Comparison of ENCODE assay signal across 8 mouse cellular contexts in genomic region chr1:92099502-92099901, GRCm38 (mm10).
DNase-seq lines count a peak whose midpoint lies in the region; ATAC-seq and TF ChIP-seq lines count a peak whose summit lies in the region.
"Had no signal": no experiment of that assay in that cellular context is flagged by ENCODE, and none has a peak within 500 bp of the region (broad histone marks: within the 10 kb centered on the region; RNA-seq: fewer than 3 reads in every experiment).

No protein-coding gene starts in this region.

- TF ChIP-seq POLR2A in limb, embryonic 14.5 days (IDR thresholded peaks at IDR 0.05; ENCODE audit: borderline replicate concordance, extremely low read depth, insufficient read depth, insufficient read length): no peak

- H3K9me3 ChIP-seq in limb, embryonic 14.5 days (ENCODE audit: control insufficient read depth, low read length): no peaks in the 10 kb centered on the region
- no peaks in the 10 kb centered on the region for H3K9me3 ChIP-seq in limb, embryonic 10.5 days (replicated peaks)
- H3K9me3 ChIP-seq in intestine, embryonic 15.5 days: no peaks in the 10 kb centered on the region
- H3K9me3 ChIP-seq in midbrain, embryonic 13.5 days: no peaks in the 10 kb centered on the region
- H3K9me3 ChIP-seq: liver, embryonic 13.5 days had no signal

- H3K4me3 ChIP-seq in limb, embryonic 14.5 days (replicated peaks; ENCODE audit: low read length): no peak overlapping the region
- H3K4me3 ChIP-seq in limb, embryonic 10.5 days: no peak overlapping the region
- H3K4me3 ChIP-seq in intestine, embryonic 15.5 days (replicated peaks): no peak overlapping the region
- no peak overlapping the region for H3K4me3 ChIP-seq in midbrain, embryonic 13.5 days (replicated peaks)
- H3K4me3 ChIP-seq: liver, embryonic 13.5 days had no signal

- no peak overlapping the region for H3K4me2 ChIP-seq in limb, embryonic 14.5 days (replicated peaks; ENCODE audit: low read depth, low read length, severe bottlenecking)
- H3K4me2 ChIP-seq in intestine, embryonic 15.5 days (replicated peaks): no peak overlapping the region
- no peak overlapping the region for H3K4me2 ChIP-seq in midbrain, embryonic 13.5 days (replicated peaks)
- H3K4me2 ChIP-seq: liver, embryonic 13.5 days had no signal

- no peaks in the 10 kb centered on the region for H3K36me3 ChIP-seq in limb, embryonic 14.5 days (ENCODE audit: control insufficient read depth, insufficient read depth, low read length)
- no peaks in the 10 kb centered on the region for H3K36me3 ChIP-seq in limb, embryonic 10.5 days
- H3K36me3 ChIP-seq in intestine, embryonic 15.5 days: no peaks in the 10 kb centered on the region
- H3K36me3 ChIP-seq in midbrain, embryonic 13.5 days: no peaks in the 10 kb centered on the region
- H3K36me3 ChIP-seq: liver, embryonic 13.5 days had no signal

- ATAC-seq in limb, embryonic 14.5 days (ENCODE audit: low FRiP score, low read depth): peak; percentile 76
- no peak for ATAC-seq in intestine, embryonic 15.5 days
- no peak for ATAC-seq in midbrain, embryonic 13.5 days

- no peak overlapping the region for H3K27ac ChIP-seq in limb, embryonic 14.5 days (replicated peaks; ENCODE audit: low read depth, low read length)
- H3K27ac ChIP-seq in limb, embryonic 10.5 days: no peak overlapping the region
- no peak overlapping the region for H3K27ac ChIP-seq in intestine, embryonic 15.5 days
- H3K27ac ChIP-seq in midbrain, embryonic 13.5 days: no peak overlapping the region
- H3K27ac ChIP-seq: liver, embryonic 13.5 days had no signal

- 0 out of 2 replicates have a peak, but pooled peaks cover 2% of the 10 kb centered on the region for H3K4me1 ChIP-seq in limb, embryonic 14.5 days (ENCODE audit: control insufficient read depth, insufficient read depth, low read length)
- H3K4me1 ChIP-seq in limb, embryonic 10.5 days: peaks cover 15% of the 10 kb centered on the region
- H3K4me1 ChIP-seq in intestine, embryonic 15.5 days (replicated peaks): 0 out of 2 replicates have a peak, but pooled peaks cover 7% of the 10 kb centered on the region
- H3K4me1 ChIP-seq in midbrain, embryonic 13.5 days (replicated peaks): peaks cover 15% of the 10 kb centered on the region

- DNase-seq in limb, embryonic 14.5 days (ENCODE audit: low spot score): peak; percentile 25
- DNase-seq in limb, embryonic 10.5 days (ENCODE audit: low spot score): no peak
- peak; percentile 77 for DNase-seq in adrenal gland, adult 8-10 months
- peak; percentile 90 for DNase-seq in gastrocnemius, adult 18-20 months (ENCODE audit: low spot score)
- DNase-seq in lung, postnatal 36 days: peak; percentile 68
- DNase-seq: liver, embryonic 13.5 days had no signal

- 62% methylated on average over 4 of the region's 4 CpGs for WGBS in limb, embryonic 14.5 days
- WGBS in limb, embryonic 10.5 days: 59% methylated on average over 4 of the region's 4 CpGs
- 54% methylated on average over 4 of the region's 4 CpGs for WGBS in intestine, embryonic 15.5 days
- WGBS in midbrain, embryonic 13.5 days: 85% methylated on average over 4 of the region's 4 CpGs

- no peak overlapping the region for H3K9ac ChIP-seq in limb, embryonic 14.5 days (ENCODE audit: low read depth, low read length, severe bottlenecking)
- no peak overlapping the region for H3K9ac ChIP-seq in intestine, embryonic 15.5 days
- H3K9ac ChIP-seq in midbrain, embryonic 13.5 days (replicated peaks): no peak overlapping the region
- H3K9ac ChIP-seq: liver, embryonic 13.5 days had no signal

- H3K27me3 ChIP-seq in limb, embryonic 14.5 days (ENCODE audit: control insufficient read depth, insufficient read depth, low read length): no peaks in the 10 kb centered on the region
- H3K27me3 ChIP-seq in limb, embryonic 10.5 days (ENCODE audit: low read depth, poor library complexity, severe bottlenecking): no peaks in the 10 kb centered on the region
- H3K27me3 ChIP-seq in intestine, embryonic 15.5 days (replicated peaks): no peaks in the 10 kb centered on the region
- H3K27me3 ChIP-seq in midbrain, embryonic 13.5 days: no peaks in the 10 kb centered on the region
- H3K27me3 ChIP-seq: liver, embryonic 13.5 days had no signal
